Mouse (Mus musculus) erythroblast, adult 5-6 weeks (primary cell): Measurements from ENCODE around the gene Rps6kb2. TPM values are rescaled to one million over a fixed set of nuclear protein-coding genes. Genes with fewer than 3 reads are reported as not detected.

ENCODE experiments used
- ATAC-seq: replicated peaks from 2 replicates; pipeline ENCODE4 v1.8.0; 2016; ENCODE audit warnings: moderate number of reproducible peaks, mild to moderate bottlenecking, moderate TSS enrichment, inconsistent platforms; ENCODE audit not compliant: poor library complexity, low FRiP score, severe bottlenecking
- total RNA-seq, 2 experiments: library from RNA; stranded (forward) in 1 of 2; stranded (reverse) in 1 of 2; fragments of 150-400 nt in 1 of 2; fragments of 200-764, 138-1000 nt in 1 of 2; gene quantifications; 2 replicates each; pipeline versions ENCODE4 v1.2.3 to v1.2.4; 2015 to 2017; ENCODE audit warnings: low replicate concordance in 2 of 2

Gene Rps6kb2
- total RNA-seq, 2 experiments from 2014 or later = 7.1 to 23.9 TPM

DNA sequence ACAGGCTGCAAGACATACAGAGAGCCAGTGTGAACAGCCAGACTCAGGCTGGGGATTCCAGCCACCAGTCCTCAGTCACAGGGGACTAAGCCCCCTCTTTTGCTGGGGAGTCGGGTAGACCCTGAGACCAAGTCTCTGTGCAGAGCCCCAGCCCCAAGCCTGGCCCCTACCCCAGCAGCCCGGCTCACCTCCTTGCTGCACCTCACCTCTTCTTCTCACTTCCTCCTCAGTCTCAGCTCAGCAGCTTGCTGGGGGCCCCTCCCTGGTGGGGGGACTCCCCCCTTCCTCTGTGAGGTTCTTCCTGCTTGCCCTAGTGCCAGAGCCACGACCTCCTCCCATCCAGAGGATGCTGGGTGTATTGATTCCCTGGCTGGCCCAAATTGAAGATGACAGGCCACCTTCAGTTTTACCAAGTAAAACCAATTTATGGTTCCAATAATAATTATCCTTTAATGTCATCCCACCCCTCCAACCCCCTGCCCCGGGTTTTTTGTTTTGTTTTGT, 27.7 kb upstream of the Rps6kb2 start, which contains the start of gene Tbc1d10c:
Tbc1d10c (minus strand) TSS at position 454 of the 504 bp plus-strand sequence.
- ATAC-seq = no peak

DNA sequence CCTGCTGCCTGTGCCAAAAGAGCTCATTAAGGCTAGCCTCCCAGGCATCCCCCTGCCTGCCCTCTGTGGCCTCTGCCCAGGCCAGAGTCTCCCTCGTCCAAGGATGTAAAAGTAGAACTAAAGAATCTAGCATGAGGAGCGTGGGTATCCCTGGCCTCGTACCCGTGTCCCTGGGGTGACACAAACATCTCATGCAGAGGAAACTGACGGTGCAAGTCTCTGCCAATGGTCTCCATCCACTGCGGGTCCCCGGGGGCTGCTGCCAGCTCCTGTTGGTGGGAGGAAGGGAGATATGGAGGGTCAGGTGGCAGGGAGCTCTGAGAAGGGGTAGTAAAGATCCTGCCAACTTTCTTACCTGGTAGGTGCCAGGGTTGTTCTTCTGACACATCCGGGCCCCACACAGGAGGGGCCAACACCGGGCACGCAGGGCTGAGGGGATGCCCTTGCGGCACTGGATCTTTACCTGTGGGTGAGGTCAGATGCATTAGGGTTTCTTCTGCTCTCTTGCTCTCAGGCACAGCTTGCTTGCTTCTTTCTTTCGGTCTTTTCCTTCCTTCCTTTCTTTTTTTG, 26.0 kb upstream of the Rps6kb2 start:
- no peak for ATAC-seq

DNA sequence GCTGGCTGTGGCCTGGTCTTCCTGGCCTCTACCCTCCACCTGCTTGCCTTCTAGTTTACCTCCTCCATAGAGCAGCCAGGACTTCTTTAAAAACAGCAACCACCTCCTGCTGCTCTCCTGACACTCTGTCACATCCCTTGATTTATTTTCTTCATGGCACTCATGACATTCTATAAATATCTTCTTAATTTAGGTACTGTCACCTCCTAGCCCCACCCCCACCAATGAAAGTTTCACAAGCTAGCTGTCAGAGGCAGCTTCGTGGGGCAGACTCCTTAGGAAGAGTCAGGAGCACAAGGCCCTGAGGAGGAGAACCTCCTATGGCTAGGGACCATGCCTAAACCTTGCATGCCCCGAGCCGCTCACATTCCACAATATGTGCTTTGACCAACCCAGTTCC, 24.1 kb upstream of the Rps6kb2 start:
- ATAC-seq = no peak

DNA sequence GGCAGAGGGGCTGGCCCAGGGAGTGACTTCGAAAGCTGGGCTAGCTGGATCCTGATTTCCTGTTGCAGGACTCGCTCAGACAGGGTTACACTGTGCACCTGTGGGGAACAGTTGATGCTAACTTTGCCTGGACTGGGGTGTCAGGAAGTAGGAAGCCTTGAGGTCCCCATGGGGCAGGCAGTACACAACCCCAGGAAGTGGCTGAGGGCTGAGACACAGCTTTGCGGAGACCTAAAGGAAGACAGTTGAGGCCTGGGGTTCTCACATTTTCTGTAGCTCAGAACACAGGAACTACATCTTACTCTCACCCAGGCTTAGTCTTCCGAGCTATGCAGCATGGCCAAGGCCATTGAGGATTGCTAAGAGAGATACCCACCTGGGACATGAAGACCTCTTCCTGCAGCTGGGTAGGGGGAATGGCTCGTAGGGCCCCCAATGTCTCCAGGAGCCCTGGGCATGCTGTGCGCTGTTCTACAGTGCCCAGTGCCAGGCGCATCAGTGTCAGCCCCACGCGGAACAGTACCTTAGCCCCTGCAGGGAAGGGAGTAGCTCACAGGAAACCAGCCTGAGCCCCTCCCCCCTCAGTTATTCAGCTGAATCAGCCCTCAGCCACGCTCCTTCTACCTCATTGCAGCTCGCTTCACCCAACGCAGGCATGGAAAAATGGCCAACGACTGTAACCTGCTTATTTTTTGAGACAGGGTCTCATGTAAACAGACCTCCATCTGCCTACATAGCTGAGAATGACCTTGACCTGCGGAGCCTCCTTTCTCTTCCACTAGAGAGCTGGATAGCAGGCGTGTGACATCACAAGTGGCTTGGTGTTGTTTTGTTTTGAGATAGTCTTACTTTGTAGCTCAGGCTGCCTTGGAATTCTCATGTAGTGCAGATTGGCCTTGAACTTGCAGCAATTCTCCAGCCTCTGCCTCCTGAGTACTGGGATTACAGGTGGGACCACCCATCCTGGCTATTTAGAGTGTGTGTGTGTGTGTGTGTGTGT, 22.1 kb upstream of the Rps6kb2 start:
- no peak for ATAC-seq

DNA sequence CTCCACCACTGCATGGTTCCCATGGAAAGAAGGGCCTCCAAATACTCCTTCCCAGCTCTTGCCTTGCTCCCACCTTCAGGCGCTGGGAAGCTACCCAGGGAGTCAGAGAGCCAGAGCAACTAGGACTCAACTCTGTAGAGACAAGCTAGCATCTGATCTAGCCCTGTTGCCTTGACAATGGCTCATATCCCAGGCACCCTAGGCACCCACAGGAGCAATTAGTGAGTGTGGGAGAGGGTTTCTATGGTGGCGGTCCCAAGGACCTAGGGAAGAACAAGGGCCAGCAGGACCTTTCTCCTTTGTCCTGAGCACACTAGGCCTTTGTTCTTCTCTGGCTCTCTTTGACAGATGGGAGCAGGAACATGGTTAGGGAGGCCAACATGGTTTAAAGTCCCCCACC, 20.5 kb upstream of the Rps6kb2 start:
- ATAC-seq = no peak

DNA sequence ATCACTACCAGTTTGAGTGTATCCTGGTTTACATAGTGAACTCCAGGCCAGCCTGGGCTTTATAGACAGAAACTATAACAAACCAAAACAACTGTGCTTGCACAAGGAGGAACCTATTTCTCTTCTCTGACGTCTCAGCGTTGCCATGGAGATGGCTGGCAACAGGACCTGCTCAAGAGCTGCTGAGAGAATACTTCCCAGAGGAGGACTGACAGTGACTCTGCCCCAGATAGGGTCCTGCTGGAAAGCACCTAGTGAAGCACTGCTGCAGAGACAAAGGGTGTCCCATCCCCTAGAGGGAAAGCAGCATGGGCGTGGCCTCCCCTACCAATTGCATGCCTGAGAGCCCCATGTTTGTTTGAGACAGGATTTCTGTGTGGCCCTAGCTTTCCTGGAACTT, 18.7 kb upstream of the Rps6kb2 start:
- ATAC-seq = no peak

DNA sequence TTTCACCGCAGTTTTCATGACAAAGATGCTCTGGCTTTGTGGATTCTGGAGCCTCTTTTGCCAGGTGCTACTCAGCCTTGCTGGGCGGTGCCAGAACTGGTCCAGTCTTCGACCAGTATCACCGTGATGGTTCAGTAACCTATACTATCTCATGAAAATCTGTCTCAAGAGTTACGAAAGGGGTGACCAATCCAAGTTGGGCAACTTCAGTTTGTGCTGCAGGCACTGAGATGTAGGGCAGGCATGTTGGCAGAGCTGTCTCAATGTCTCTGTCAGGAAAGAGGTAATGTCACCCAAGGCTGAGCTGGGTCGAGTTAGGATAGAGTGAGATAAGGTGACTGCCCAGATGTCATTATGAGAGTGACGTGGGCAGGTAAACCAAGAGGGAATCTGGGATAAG, 17.3 kb upstream of the Rps6kb2 start:
- no peak for ATAC-seq

DNA sequence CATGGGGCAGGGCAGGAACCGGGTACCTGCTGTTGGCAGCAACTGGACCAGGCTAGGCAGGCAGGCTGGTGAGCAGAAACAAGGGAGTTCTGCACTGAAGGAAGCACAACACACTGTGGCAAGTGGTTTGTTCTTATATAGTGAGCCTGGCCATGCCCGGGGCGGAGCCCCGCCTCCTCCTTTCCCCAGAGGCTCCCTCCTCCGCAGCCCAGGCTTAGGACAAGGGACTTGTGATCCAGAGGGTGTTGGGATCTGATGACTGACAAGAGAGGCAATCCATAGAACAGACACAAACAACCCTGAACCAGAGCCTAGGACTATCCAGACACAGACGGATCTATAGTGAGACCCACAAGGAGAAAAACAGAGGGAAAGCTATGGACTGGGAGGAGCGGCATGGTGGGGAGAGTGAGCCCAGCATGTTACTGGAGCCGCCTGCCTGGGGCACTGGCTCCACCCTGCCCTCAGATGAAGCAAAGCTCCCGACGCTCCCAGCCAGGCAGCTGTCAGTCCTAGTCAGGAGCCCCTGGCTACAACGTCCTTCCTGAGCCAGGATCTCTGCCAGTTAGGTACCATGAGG, 12.3 kb upstream of the Rps6kb2 start, which contains the start of gene Carns1:
Carns1 (minus strand) TSS at position 112 of the 580 bp plus-strand sequence.
- ATAC-seq = no peak

DNA sequence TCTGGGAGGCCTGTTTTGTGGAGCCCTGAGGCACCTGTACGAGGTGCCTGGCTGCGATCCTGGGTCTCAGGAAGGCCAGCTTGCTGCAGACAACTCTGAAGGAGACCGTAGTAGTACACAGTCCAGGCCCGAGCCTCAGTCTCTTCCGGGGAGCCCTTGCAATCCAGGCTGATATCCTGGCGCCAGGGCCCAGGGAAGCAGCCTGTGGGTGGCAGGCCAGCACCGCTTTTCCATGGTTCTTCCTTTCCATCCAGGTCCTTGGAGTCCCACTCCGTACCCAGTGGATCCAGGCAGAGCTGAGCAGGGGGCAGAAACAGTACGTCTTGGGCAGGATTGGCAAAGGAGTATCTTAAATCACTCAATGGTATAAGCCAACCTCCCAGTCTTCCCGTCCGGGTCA, 9.8 kb upstream of the Rps6kb2 start:
- no peak for ATAC-seq

DNA sequence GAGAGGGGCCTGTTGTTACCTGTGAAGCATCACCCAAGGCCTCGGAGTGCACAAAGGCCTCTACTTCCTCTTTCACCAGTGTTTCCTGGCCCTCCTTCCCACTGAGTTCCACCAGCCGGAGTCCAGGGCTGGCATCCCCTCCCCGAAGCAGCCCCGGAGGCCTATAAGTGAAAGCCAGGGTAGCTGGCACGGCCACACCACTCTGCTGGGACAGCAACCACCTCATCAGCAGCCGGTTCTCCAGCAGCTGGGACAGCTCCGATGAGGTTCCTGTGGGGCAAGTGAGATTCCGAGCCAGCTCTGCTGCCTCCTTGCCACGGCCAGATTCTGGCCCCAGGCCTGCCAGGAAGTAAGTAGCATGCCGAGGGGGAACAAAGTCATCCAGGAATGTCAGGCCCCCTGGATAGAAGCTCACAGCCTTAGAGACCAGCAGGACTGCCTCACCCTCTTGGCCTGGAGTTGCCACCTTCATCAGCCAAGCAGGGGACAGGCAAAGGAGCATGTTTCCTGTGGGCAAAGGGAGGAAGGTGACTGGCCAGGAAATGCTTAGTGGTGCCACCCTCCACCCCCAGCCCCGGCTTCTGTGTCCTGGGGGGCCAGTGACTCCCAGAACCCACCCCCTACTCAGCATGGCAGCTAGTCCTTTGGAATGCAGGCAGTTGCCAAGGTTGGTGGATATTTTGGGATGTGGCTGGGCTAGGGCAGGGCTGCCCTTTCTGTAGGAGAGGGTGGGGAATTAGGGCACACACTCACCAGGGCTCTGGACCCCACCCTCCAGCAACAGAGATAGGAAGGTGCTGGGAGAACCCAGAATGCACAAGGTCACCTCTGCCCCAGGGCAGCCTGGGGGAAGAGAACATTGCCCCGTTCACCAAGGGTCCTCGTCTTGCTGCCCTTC, 8.5 kb upstream of the Rps6kb2 start:
- no peak for ATAC-seq

DNA sequence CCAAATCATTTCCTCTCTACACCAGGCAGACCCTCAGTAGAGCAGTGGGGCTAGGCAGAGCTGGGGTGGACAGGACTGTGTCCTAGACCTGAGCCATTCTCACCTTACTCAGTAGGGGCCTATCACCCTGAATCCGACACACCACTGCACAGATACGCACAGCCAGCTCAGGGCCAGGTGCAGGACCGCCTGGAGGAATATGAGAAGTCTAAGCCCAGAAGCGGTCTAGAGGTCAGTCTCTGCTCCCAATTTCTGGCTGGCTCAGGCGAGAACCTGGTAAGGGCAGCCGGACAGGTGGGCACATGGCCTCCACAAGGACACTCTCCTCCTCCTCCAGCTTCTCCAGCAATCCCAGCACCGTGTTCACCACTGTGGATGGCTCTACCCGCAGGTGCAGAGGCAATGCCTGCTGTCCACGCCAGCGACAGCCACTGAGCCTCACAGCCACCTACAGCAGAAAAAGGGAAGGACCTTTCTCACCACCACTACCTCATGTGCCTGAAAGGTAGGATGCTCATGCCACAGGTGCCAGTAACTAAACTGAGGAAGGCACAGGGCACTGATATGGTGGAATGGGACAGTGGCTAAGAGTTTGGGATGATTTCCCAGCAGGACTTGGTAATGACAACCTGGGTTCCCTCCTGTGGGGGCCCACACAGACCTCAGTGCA, 7.7 kb upstream of the Rps6kb2 start:
- ATAC-seq = no peak

DNA sequence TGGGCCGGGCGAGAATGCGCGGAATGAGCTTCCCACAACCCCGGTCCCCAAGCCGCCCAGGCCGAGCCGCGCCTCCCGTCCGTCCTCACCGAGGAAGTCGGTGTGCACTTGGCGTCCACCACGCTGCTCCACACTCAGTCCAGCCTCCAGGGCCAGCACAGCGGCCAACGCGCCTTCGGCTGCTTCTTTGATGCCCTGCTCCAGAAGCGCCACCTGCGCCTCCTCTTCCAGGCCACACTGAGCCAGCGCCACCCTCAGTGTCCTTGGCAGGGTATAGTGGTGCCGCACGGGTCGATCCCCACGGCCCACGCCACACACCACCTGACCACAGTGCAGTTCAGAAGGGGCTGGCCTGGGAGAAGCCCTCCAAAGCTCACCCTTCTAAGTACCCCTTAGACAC, 6.7 kb upstream of the Rps6kb2 start:
- no peak; the same call in 1 of the 2 replicates for ATAC-seq

DNA sequence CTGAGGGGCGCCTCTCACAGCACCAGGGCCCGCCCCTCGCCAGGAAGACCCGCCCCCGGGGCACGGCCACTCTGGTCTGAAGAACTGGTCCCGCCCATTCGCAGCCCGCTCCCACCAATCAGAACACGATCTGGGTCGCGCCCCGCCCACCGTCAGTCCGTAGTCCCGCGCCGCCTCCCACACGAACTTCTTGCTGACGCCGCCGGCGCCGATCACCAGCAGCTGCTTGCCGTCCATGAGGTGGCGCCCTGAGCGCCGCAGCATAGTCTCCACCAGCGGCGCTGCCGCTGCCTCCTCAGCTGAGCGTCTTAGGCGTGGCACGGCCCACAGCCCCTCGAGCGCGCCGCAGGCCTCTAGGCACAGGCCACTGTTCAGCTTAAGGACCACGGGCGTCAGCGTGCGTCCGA, 6.2 kb upstream of the Rps6kb2 start:
- ATAC-seq = peak; percentile 94

DNA sequence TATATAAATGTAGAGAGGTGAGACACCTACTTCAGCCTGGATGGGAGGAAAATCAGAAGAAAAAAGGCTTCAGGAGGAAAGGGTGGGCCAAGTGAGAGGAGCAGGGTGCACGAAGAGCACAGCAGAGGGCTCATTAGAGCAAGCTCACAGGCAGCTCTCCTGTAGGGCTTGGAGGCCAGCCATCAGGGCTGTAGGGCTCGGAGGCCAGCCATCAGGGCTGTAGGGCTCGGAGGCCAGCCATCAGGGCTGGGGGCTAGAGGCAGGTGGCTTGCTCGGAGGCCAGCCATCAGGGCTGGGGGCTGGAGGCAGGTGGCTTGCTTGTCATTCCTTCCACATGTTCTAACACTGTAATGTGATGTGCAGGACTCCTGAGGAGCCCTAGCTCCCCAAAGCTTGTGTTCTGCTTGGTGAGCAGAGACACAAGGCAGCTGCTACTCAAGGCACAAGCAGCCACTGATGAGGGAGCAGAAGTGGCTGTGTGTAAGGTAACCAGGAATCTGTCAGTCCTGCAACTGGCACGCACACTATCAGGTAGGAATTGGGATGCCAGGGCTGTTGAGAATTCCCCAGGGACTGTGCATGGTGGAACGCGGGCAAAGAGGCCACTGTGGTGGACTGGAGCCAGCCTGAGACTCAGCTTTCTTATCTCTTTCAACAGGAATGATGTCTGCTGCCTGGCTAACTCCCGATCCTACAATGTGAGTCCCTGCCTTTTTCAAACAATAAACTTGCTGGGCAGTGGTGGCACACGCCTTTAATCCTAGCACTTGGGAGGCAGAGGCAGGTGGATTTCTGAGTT, 3.7 kb upstream of the Rps6kb2 start:
- ATAC-seq = no peak

DNA sequence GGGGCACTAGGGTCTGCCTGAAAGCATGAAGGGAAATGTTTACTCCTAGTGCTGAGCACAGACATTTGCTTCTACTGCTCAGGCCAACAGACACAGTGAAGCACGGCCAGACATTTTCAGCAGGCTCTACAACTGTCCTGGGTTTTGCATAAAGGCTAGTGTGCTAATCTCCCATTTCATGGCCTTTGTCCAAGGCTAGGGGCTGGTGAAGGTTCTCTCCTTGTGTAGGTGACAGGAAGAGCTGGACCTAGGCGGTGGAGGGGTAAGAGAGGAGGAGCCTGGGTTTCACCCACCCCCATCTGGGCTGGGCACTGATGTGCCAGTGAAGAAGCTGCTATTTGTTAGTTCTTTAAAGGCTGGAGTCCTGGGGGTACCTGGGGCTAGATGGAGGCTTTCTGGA, 1.6 kb upstream of the Rps6kb2 start:
- ATAC-seq = no peak

DNA sequence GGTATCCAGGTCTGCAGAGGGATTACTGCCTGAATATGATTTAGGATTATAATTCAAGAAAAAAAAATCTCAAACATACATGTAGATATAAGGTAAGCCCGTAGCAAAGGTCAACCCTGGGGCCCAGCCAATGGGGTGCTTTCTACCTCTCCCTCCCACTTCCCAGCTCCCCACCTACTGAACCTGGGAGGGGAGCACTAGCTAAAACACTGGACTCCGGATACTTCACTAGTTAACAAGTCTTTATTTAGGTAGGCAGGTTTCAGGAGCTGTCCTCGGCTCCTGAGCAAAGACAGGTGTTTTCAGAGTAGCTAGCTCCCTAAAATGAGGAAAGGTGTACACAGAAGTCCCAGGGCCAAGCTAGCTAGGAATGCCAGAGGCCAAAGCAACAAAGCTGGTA, 946 bp upstream of the Rps6kb2 start:
- ATAC-seq = no peak

DNA sequence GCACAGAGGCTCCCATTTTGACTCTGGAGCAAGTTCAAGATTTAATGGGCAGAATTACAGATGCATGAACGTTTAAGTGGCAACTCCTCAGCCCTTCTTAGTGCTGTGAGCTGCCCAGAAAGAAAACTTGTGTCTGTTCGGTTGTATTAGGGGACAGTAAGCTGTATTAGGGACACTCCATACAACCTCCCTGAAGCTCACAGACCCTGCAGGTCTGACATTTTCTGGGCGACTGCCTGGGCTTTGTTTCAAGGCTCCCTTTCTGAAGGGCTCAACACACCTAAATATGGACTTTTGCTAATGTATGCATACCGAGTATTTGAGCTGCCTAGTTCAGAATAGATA, 361 bp upstream of the Rps6kb2 start:
- no peak for ATAC-seq

DNA sequence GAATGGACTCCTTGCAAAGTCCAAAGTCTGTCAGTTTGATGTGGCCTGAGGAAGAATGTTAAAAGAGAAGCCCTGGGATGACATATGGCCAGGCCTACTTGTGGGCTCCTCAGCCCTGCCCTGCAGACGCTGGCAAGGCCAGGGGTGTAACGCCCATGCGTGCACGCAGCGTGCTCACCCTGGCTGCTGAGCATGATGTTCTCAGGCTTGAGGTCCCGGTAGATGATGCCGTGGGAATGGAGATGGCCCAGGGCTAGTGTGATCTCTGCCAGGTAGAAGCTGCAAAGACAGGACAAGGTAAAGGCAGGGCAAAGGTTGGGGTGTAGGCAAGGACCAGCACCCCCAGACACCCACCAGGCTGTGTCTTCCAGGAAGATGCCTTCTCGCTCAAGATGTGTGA, 4.1 kb downstream of the Rps6kb2 start:
- ATAC-seq = no peak
